Mouse (Mus musculus): ENCODE measurements around the gene Gm37240. TPM values are rescaled to one million over a fixed set of nuclear protein-coding genes. Genes with fewer than 3 reads are reported as not detected.

Gene Gm37240
- polyA plus RNA-seq, 1 experiment, result 0.53 TPM

GRCm38 (mm10) chr3:84547177-84547576 is 1340.1 kb downstream of the Gm37240 start:
- DNase-seq (ENCODE audit: low read depth), result no peak
- TF ChIP-seq CTCF (IDR thresholded peaks at IDR 0.05; ENCODE audit: borderline replicate concordance, extremely low read depth, insufficient read depth, insufficient read length) (no peak), POLR2A (IDR thresholded peaks at IDR 0.05; ENCODE audit: borderline replicate concordance, extremely low read depth, insufficient read depth, insufficient read length, poor library complexity, severe bottlenecking) (no peak)

GRCm38 (mm10) chr3:84542450-84542849 is 1344.9 kb downstream of the Gm37240 start:
- peak; percentile 76; the same call in 1 of the 2 replicates for TF ChIP-seq CTCF (IDR thresholded peaks at IDR 0.05; ENCODE audit: borderline replicate concordance, extremely low read depth, insufficient read depth, insufficient read length)
- DNase-seq (ENCODE audit: low read depth), result peak; percentile 64

- TF ChIP-seq POLR2A (IDR thresholded peaks at IDR 0.05; ENCODE audit: borderline replicate concordance, extremely low read depth, insufficient read depth, insufficient read length, poor library complexity, severe bottlenecking) (no peak), CTCF (IDR thresholded peaks at IDR 0.05; ENCODE audit: borderline replicate concordance, extremely low read depth, insufficient read depth, insufficient read length) (no peak)
- no peak for DNase-seq (ENCODE audit: low read depth)
Measured at GRCm38 (mm10) chr3:84541881-84542280, 1345.4 kb downstream of the Gm37240 start.

GRCm38 (mm10) chr3:84540640-84541039 is 1346.7 kb downstream of the Gm37240 start:
- TF ChIP-seq CTCF (IDR thresholded peaks at IDR 0.05; ENCODE audit: borderline replicate concordance, extremely low read depth, insufficient read depth, insufficient read length), result no peak
- no peak for TF ChIP-seq POLR2A (IDR thresholded peaks at IDR 0.05; ENCODE audit: borderline replicate concordance, extremely low read depth, insufficient read depth, insufficient read length, poor library complexity, severe bottlenecking)
- no peak for DNase-seq (ENCODE audit: low read depth)

- TF ChIP-seq POLR2A (IDR thresholded peaks at IDR 0.05; ENCODE audit: borderline replicate concordance, extremely low read depth, insufficient read depth, insufficient read length, poor library complexity, severe bottlenecking), result no peak
- no peak for TF ChIP-seq CTCF (IDR thresholded peaks at IDR 0.05; ENCODE audit: borderline replicate concordance, extremely low read depth, insufficient read depth, insufficient read length)
- DNase-seq (ENCODE audit: low read depth), result no peak
Measured at GRCm38 (mm10) chr3:84536987-84537386, 1350.3 kb downstream of the Gm37240 start.

GRCm38 (mm10) chr3:84533227-84533626 is 1354.1 kb downstream of the Gm37240 start:
- no peak for DNase-seq (ENCODE audit: low read depth)
- TF ChIP-seq POLR2A (IDR thresholded peaks at IDR 0.05; ENCODE audit: borderline replicate concordance, extremely low read depth, insufficient read depth, insufficient read length, poor library complexity, severe bottlenecking) (no peak), CTCF (IDR thresholded peaks at IDR 0.05; ENCODE audit: borderline replicate concordance, extremely low read depth, insufficient read depth, insufficient read length) (no peak)

- DNase-seq (ENCODE audit: low read depth), result no peak
- TF ChIP-seq POLR2A (IDR thresholded peaks at IDR 0.05; ENCODE audit: borderline replicate concordance, extremely low read depth, insufficient read depth, insufficient read length, poor library complexity, severe bottlenecking) (no peak), CTCF (IDR thresholded peaks at IDR 0.05; ENCODE audit: borderline replicate concordance, extremely low read depth, insufficient read depth, insufficient read length) (no peak)
Measured at GRCm38 (mm10) chr3:84529021-84529420, 1358.3 kb downstream of the Gm37240 start.

- no peak for DNase-seq (ENCODE audit: low read depth)
- TF ChIP-seq CTCF (IDR thresholded peaks at IDR 0.05; ENCODE audit: borderline replicate concordance, extremely low read depth, insufficient read depth, insufficient read length) (no peak), POLR2A (IDR thresholded peaks at IDR 0.05; ENCODE audit: borderline replicate concordance, extremely low read depth, insufficient read depth, insufficient read length, poor library complexity, severe bottlenecking) (no peak)
Measured at GRCm38 (mm10) chr3:84524952-84525351, 1362.4 kb downstream of the Gm37240 start.

- no peak for DNase-seq (ENCODE audit: low read depth)
- TF ChIP-seq POLR2A (IDR thresholded peaks at IDR 0.05; ENCODE audit: borderline replicate concordance, extremely low read depth, insufficient read depth, insufficient read length, poor library complexity, severe bottlenecking), result no peak
- TF ChIP-seq CTCF (IDR thresholded peaks at IDR 0.05; ENCODE audit: borderline replicate concordance, extremely low read depth, insufficient read depth, insufficient read length), result no peak
Measured at GRCm38 (mm10) chr3:84516163-84516562, 1371.2 kb downstream of the Gm37240 start.

- DNase-seq (ENCODE audit: low read depth), result no peak
- no peak for TF ChIP-seq POLR2A (IDR thresholded peaks at IDR 0.05; ENCODE audit: borderline replicate concordance, extremely low read depth, insufficient read depth, insufficient read length, poor library complexity, severe bottlenecking)
Measured at GRCm38 (mm10) chr3:84512774-84513515, 1374.4 kb downstream of the Gm37240 start.

- no peak for DNase-seq (ENCODE audit: low read depth)
- no peak for TF ChIP-seq CTCF (IDR thresholded peaks at IDR 0.05; ENCODE audit: borderline replicate concordance, extremely low read depth, insufficient read depth, insufficient read length)
- TF ChIP-seq POLR2A (IDR thresholded peaks at IDR 0.05; ENCODE audit: borderline replicate concordance, extremely low read depth, insufficient read depth, insufficient read length, poor library complexity, severe bottlenecking), result no peak
Measured at GRCm38 (mm10) chr3:84505193-84505592, 1382.1 kb downstream of the Gm37240 start.

GRCm38 (mm10) chr3:84504291-84504690 is 1383.0 kb downstream of the Gm37240 start:
- TF ChIP-seq POLR2A (IDR thresholded peaks at IDR 0.05; ENCODE audit: borderline replicate concordance, extremely low read depth, insufficient read depth, insufficient read length, poor library complexity, severe bottlenecking), result no peak
- no peak for TF ChIP-seq CTCF (IDR thresholded peaks at IDR 0.05; ENCODE audit: borderline replicate concordance, extremely low read depth, insufficient read depth, insufficient read length)
- no peak for DNase-seq (ENCODE audit: low read depth)
